Mouse (Mus musculus): ENCODE measurements at regions not wholly inside any gene's neighbourhood (a gene's known extent, or its start where the extent isn't known, plus 50 kb on each side); places are given as distances from the start of the nearest gene placed in this dataset.
A peak's percentile ranks its signal among the peaks of the same experiment; 100 is the strongest.
"Not testable (repeated sequence)": the region's sequence is repeated elsewhere in the genome, so short reads cannot be mapped to it uniquely, and the experiment has no call there.

- H3K9me3 ChIP-seq (ENCODE audit: low read length) = no peaks in the 10 kb centered on the region
- no peak overlapping the region for H3K4me2 ChIP-seq (replicated peaks; ENCODE audit: low read depth, low read length)
- ATAC-seq (no peak), DNase-seq (ENCODE audit: low spot score) (no peak)
- no peak overlapping the region for H3K9ac ChIP-seq (replicated peaks; ENCODE audit: low read depth)
- H3K27ac ChIP-seq (ENCODE audit: low read length) = no peak overlapping the region
- TF ChIP-seq EP300 (IDR thresholded peaks at IDR 0.05) (no peak), CTCF (IDR thresholded peaks at IDR 0.05) (no peak)
- H3K36me3 ChIP-seq (ENCODE audit: insufficient read depth, low read length) = no peaks in the 10 kb centered on the region
- no peak overlapping the region for H3K4me3 ChIP-seq (ENCODE audit: low read depth, low read length)
- no peaks in the 10 kb centered on the region for H3K27me3 ChIP-seq (replicated peaks; ENCODE audit: insufficient read depth, low read length)
- H3K4me1 ChIP-seq (ENCODE audit: insufficient read depth, low read depth, low read length) = no peaks in the 10 kb centered on the region
- 83% methylated on average over 4 of the region's 4 CpGs for WGBS
Measured at GRCm38 (mm10) chrX:50618936-50619335, 190.6 kb upstream of the Olfr1324 start.

- not testable (repeated sequence) for H3K27me3 ChIP-seq (replicated peaks; ENCODE audit: insufficient read depth, low read length); H3K36me3 ChIP-seq (ENCODE audit: insufficient read depth, low read length); H3K27ac ChIP-seq (ENCODE audit: low read length); H3K4me3 ChIP-seq (ENCODE audit: low read depth, low read length); H3K9me3 ChIP-seq (ENCODE audit: low read length); H3K4me1 ChIP-seq (ENCODE audit: insufficient read depth, low read depth, low read length); H3K9ac ChIP-seq (replicated peaks; ENCODE audit: low read depth)
- 0 out of 2 replicates have a peak overlapping the region, but pooled peaks have one; percentile 11 for H3K4me2 ChIP-seq (replicated peaks; ENCODE audit: low read depth, low read length)
- peak; percentile 64 for TF ChIP-seq CTCF (IDR thresholded peaks at IDR 0.05)
- DNase-seq (ENCODE audit: low spot score) = peak; percentile 42
- 78% methylated on average over 8 of the region's 8 CpGs for WGBS
- ATAC-seq = 0 out of 2 replicates have a peak, but pooled peaks have one; percentile 2
Measured at GRCm38 (mm10) chrX:50616920-50617319, 188.6 kb upstream of the Olfr1324 start.

DNA sequence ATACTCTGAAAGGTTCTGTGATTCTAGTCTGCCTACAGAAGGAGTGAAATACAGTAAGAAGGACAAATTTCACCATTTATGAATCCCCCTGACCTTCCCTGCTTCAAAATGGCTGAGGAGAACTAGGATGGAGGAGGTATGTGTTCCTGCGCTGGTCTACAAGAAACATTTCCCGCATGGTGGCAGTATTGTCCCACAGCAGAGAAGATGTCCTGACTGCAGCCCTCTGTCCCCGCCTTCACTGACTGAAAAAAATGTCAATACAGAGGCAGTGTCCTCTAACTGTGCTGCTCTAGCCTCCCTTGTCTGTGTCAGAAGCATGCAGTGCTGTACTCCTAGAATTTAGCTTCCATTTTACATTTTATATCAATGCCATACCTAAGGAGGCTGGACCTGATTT is 186.6 kb upstream of the Olfr1324 start:
- not testable (repeated sequence) for H3K27me3 ChIP-seq (replicated peaks; ENCODE audit: insufficient read depth, low read length); H3K9me3 ChIP-seq (ENCODE audit: low read length); H3K36me3 ChIP-seq (ENCODE audit: insufficient read depth, low read length); H3K27ac ChIP-seq (ENCODE audit: low read length); H3K4me2 ChIP-seq (replicated peaks; ENCODE audit: low read depth, low read length); H3K4me1 ChIP-seq (ENCODE audit: insufficient read depth, low read depth, low read length); H3K9ac ChIP-seq (replicated peaks; ENCODE audit: low read depth)
- TF ChIP-seq CTCF (IDR thresholded peaks at IDR 0.05) = peak; percentile 75
- ATAC-seq = peak; percentile 78
- H3K4me3 ChIP-seq (ENCODE audit: low read depth, low read length) = peak overlapping the region; percentile 24; the same call in 1 of the 2 replicates
- peak; percentile 69 for DNase-seq (ENCODE audit: low spot score)
- WGBS = 78% methylated on average over 3 of the region's 3 CpGs

GRCm38 (mm10) chrX:50614367-50614766 is 186.1 kb upstream of the Olfr1324 start:
- H3K9ac ChIP-seq (replicated peaks; ENCODE audit: low read depth); H3K4me2 ChIP-seq (replicated peaks; ENCODE audit: low read depth, low read length); DNase-seq (ENCODE audit: low spot score); H3K36me3 ChIP-seq (ENCODE audit: insufficient read depth, low read length); H3K4me1 ChIP-seq (ENCODE audit: insufficient read depth, low read depth, low read length); H3K27me3 ChIP-seq (replicated peaks; ENCODE audit: insufficient read depth, low read length); H3K27ac ChIP-seq (ENCODE audit: low read length); H3K9me3 ChIP-seq (ENCODE audit: low read length): not testable (repeated sequence)
- TF ChIP-seq CTCF (IDR thresholded peaks at IDR 0.05) = peak; percentile 67
- WGBS = 75% methylated on average over 6 of the region's 6 CpGs
- peak overlapping the region; percentile 24; the same call in 1 of the 2 replicates for H3K4me3 ChIP-seq (ENCODE audit: low read depth, low read length)
- peak; percentile 51 for ATAC-seq

GRCm38 (mm10) chrX:50611765-50612591 is 183.7 kb upstream of the Olfr1324 start:
- Histone ChIP-seq H3K4me3 (ENCODE audit: low read depth, low read length) (peak overlapping the region; percentile 20), H3K9me3 (ENCODE audit: low read length) (no peaks in the 10 kb centered on the region), H3K4me2 (replicated peaks; ENCODE audit: low read depth, low read length) (peak overlapping the region; percentile 37), H3K27ac (ENCODE audit: low read length) (peak overlapping the region; percentile 14; the same call in 1 of the 2 replicates), H3K4me1 (ENCODE audit: insufficient read depth, low read depth, low read length) (no peaks in the 10 kb centered on the region), H3K9ac (replicated peaks; ENCODE audit: low read depth) (no peak overlapping the region), H3K27me3 (replicated peaks; ENCODE audit: insufficient read depth, low read length) (no peaks in the 10 kb centered on the region), H3K36me3 (ENCODE audit: insufficient read depth, low read length) (no peaks in the 10 kb centered on the region)
- 73% methylated on average over 9 of the region's 9 CpGs for WGBS
- DNase-seq (ENCODE audit: low spot score) (peak; percentile 81), ATAC-seq (peak; percentile 79)
- TF ChIP-seq EP300 (IDR thresholded peaks at IDR 0.05) = no peak
- TF ChIP-seq CTCF (IDR thresholded peaks at IDR 0.05) = peak; percentile 78

DNA sequence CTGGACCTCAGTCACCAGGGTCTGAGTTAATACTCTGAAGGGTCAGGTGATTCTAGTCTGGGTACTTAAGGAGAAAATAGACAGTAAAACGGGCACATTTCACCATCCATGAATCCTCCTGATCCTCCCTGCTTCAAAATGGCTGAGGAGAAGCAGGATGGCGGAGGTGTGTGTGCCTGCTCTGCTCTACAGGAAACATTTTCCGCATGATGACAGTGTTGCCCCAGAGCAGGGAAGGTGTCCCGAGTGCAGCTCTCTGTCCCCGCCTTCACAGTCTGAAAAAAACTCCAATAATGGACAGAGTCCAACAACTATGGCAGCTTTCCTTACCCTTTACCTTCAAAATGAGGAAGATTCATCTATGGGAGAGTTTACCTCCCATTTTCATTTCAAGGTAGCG is 179.8 kb upstream of the Olfr1324 start:
- H3K27me3 ChIP-seq (replicated peaks; ENCODE audit: insufficient read depth, low read length); H3K36me3 ChIP-seq (ENCODE audit: insufficient read depth, low read length); H3K4me3 ChIP-seq (ENCODE audit: low read depth, low read length); DNase-seq (ENCODE audit: low spot score); H3K4me2 ChIP-seq (replicated peaks; ENCODE audit: low read depth, low read length); H3K9me3 ChIP-seq (ENCODE audit: low read length); H3K9ac ChIP-seq (replicated peaks; ENCODE audit: low read depth); H3K27ac ChIP-seq (ENCODE audit: low read length); ATAC-seq; H3K4me1 ChIP-seq (ENCODE audit: insufficient read depth, low read depth, low read length): not testable (repeated sequence)
- peak; percentile 40 for TF ChIP-seq CTCF (IDR thresholded peaks at IDR 0.05)
- 75% methylated on average over 6 of the region's 6 CpGs for WGBS
